Mouse (Mus musculus) frontal cortex, adult (tissue): ENCODE measurements around the gene Art4.

Experiments used
- ATAC-seq: cut with Nextera tagmentation; 2 replicates; pipeline ENCODE4 v1.9.2; 2017; ENCODE audit warnings: mild to moderate bottlenecking, moderate library complexity, mixed read lengths; ENCODE audit not compliant: low TSS enrichment

The Art4 gene

DNA sequence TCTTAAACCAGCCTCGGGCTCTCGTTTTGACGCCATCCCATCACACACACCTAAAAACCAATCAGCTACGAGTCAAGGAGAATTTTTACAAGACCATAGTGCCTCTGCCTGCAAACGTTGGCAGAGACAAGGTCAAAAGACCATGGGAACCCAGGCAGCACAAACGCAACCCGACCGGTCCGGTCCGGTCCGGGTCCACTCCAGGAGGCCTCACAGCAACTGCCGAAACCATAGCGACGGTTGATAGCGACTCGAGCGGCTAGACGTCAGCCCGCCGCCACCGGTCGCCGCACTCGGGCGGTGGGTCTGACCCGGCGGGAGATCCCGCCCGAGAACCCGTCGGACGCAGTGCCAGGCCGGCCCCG, 30.0 kb downstream of the Art4 start, which contains the start of gene BC049715:
BC049715 (plus strand) TSS at position 111 of the 365 bp plus-strand sequence.
- ATAC-seq = peak; percentile 7; the same call in 1 of the 2 replicates

GRCm38 (mm10) chr6:136827116-136827515, 30.4 kb downstream of the Art4 start:
- ATAC-seq = no peak

- ATAC-seq = no peak
Measured at GRCm38 (mm10) chr6:136824987-136825386, 32.5 kb downstream of the Art4 start.

DNA sequence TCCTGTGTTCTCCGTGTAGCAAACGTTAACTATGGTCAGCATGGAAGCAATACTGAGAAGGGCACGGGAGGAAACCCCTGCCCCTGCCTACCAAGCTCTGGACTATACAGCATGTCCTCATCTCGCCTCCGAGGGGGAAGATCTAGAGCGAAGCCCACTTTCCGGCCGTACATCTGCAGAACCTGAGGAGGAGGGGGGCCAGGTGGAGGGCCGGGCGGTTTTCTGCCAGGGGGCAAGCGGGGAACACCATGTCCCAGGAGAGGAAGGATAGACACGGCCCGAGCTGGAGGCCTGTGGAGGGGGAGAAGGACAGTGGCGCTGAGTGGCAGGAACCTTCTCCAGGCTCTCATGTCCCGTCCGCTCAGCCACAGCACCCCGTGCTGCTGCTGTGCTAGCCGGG, 36.4 kb downstream of the Art4 start:
- ATAC-seq = no peak

- no peak for ATAC-seq
Measured at GRCm38 (mm10) chr6:136820381-136820780, 37.2 kb downstream of the Art4 start.

DNA sequence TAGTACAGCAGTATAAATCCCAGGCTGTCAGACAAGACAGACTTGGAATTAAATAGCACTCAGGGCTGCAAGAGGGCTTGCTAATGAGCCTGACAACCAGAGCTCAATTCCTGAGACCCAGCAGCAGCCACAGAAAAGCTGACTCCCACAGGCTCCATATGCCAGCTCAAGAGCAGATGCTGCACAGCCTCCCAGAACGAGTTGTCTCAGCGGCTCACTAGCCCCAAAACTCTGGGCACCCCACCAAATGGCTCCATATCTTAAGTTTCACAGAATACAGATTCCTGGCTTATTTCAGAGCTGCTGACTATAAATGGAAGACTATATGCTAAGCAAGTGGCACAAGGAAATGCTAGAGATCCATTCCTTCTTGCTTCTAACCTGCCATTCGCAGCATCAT, 40.0 kb downstream of the Art4 start:
- peak; percentile 88 for ATAC-seq

DNA sequence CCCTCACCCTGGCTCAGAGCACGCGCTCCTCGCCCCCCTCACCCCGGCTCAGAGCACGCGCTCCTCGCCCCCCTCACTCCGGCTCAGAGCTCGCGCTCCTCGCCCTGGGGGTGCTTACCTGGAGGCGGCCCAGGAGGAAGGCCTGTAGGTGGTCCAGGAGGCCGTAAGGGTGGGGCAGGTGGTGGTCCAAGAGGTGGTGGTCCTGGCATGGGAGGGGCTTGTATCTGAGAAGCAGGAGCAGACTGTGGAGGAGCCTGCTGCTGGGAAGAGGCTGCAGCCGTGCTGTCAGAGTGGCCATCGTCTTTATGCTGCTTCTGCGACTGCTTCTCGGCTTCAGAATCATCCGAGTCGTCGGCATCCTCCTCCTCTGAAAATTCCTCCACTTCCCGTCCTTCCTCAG, 40.7 kb downstream of the Art4 start:
- ATAC-seq = no peak

- no peak for ATAC-seq
Measured at GRCm38 (mm10) chr6:136815381-136815780, 42.2 kb downstream of the Art4 start.

DNA sequence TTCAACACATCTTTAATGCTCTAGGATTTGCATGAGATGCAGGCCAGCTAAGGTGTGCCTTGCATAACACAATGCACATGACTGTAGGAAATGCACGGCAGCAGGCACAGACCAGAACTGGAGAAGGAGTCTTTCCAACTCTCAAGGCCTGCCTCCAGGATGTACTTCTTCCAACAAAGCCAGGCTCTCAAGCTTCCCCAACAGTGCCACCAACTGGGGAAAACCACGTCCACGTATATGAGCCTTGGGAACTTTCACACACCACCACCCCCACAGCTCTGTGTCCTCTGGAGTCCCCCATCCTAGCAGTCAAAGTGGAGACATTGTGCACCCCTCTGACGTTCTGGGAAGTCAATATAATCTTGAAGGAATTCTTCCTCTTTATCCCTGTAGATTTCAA, 44.4 kb downstream of the Art4 start:
- peak; percentile 32 for ATAC-seq

DNA sequence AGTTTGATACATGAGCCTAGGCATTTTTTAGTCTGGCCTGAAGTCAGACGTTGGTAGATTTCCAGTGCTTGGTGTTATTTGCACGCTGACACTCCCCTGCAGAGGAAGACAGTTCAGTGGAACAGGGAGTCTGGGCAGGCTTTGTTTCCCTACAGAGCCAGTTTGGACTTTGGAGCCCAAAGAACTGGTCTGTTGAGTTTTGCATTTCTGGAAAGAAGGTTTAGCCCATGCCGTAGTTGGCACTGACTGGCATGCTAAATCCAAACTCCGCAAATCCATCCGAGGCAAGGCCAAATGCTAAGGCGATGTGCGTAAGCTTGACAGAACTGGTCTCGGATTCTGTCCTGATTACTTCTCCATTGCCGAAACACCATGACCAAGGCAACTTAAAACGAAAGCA, 46.3 kb downstream of the Art4 start:
- no peak for ATAC-seq

GRCm38 (mm10) chr6:136809673-136810072, 47.9 kb downstream of the Art4 start:
- no peak for ATAC-seq

DNA sequence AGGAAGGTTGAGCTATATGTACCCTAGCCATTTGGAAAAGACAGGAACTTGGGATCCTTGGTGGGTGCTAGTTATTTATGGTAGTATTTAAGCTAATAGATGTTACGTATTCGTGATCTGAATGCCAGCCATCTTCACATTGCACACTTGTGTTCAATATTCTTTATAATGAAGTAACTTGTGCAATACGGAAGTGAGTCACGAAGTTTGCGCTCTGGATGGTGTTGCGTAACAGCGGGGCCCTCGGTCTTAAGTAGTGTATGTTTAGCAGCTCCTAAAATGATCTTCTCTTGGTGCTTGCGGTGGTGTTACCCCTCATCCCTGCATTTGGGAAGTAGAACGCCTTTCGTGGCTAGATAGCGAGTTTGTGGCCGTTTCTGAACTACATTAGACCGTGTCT, 48.5 kb downstream of the Art4 start:
- ATAC-seq = no peak

DNA sequence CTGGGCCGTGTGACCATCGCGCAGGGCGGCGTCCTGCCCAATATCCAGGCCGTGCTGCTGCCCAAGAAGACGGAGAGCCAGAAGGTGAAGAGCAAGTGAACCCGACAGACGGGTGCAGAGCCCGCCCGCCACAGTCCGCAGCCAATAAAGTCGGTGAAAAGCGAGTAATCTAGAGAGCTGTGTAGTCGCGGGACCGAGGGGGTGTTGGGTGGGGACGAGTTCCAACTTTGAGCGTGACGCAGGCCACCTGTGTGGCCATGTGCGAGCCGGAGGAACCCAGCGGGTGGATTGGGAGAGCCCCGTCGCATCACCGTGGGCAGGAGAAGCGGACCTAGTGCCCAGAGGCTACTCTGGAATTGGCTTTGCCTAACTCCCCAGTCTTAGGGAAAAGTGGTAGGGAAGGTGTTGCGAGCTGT, 48.9 kb downstream of the Art4 start:
- peak; percentile 34 for ATAC-seq

DNA sequence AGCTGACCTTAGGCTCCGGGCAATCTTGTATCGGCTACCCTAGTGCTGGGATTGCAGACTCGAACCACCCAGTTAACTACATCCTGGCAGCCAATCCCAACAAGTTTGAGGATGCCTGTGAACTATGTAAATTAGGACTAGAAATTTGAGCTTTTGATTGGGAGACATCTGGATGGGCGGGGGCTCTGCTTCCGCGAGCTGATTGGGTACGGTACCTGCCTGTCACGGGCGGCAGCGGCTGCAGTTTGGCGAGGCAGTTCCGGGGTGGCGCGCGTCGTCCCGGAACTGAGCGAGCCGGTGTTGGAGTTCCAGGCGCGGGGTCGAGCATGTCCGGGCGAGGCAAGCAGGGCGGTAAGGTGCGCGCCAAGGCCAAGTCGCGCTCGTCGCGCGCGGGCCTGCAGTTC, 49.5 kb downstream of the Art4 start, which contains the start of gene H2afj:
H2afj (plus strand) TSS at position 231 of the 404 bp plus-strand sequence.
- peak; percentile 76 for ATAC-seq

DNA sequence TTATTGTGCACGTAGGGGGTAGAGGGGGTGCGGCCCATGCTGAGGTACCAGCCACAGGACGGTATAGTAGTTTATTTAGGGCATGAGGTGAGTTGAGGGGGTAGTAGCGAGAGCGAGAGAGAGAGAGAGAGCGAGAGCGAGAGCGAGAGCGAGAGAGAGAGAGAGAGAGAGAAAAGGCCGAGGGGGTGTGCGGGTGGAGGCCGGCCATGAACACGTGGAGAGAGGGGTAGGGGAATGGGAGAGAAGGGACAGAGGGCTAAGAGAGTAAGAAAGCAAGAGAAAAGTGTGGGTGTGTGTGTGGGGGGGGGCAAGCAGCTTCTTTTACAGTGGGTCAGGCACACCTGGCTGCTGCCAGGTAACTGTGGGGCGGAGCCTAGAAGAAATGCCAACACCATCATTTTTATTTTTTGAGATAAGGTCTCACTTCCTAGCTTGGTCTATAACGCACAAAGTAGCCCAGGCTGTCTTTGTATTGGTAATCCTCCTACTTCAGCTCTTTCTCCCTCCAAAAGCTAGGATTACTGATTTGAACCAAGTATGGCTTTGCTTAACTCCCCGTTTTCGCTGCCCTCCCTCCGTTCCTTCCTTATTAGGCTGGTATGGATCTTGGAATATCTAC, 50.0 kb downstream of the Art4 start:
- no peak for ATAC-seq

- ATAC-seq = no peak
Measured at GRCm38 (mm10) chr6:136806819-136807218, 50.7 kb downstream of the Art4 start.

- no peak for ATAC-seq
Measured at GRCm38 (mm10) chr6:136805409-136805775, 52.1 kb downstream of the Art4 start.

- no peak for ATAC-seq
Measured at GRCm38 (mm10) chr6:136804705-136805408, 52.7 kb downstream of the Art4 start.

DNA sequence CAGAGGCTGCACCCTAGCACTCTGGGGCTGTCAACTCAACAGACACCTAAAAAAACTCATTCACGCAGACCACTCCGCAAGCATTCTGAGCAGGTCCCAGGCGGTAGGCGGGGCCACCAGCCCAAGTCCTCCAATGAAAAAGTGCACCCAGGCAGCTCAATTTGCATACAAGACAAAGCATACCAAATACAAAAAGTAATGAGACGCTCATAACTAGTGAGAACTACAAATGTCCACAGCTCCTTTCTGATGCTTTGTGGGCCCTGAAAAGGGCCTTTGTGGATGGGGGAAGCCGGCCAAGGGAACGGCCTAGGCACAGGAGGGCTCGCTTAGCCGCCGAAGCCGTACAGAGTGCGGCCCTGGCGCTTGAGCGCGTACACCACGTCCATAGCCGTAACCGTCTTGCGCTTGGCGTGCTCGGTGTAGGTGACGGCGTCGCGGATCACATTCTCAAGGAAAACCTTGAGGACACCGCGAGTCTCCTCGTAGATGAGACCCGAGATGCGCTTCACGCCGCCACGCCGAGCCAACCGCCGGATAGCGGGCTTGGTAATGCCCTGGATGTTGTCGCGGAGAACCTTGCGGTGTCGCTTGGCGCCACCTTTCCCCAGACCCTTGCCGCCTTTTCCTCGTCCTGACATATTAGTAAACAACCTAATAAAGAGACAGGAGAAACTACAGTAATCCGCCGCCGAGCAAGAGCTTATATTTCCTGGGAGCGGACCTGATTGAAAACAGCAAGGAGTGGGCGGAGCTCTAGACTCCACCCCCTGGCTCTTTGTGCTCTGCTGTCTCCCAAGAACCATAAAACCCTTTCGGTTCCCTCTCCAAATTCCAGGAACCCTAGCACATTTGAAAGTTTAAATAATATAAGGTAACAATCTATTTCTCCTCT, 53.5 kb downstream of the Art4 start, which contains the start of gene Hist4h4:
Hist4h4 (minus strand) TSS at position 677 of the 895 bp plus-strand sequence.
- peak; percentile 79 for ATAC-seq

GRCm38 (mm10) chr6:136803093-136803738, 54.3 kb downstream of the Art4 start:
- no peak; the same call in 1 of the 2 replicates for ATAC-seq

DNA sequence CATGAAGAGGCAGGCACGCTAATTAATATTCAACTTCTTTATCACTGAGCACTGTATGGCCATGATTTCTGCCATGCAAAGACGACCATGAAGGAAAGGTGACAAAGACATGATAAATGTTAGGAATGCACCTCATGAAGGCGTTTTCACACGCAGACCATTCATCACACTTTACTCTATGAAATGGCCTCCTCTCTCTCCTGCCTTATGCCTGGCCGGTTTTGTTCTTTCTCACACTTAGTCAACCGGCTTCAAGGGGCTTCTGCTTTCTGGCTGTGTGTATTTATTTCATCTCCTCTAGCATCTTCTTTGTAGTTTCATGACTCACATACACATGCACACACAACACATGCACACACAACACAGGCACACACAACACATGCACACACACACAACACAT, 56.3 kb downstream of the Art4 start:
- no peak for ATAC-seq

GRCm38 (mm10) chr6:136800710-136801109, 56.8 kb downstream of the Art4 start:
- ATAC-seq = no peak
